Mouse (Mus musculus) cerebellum, adult 9-10 months (tissue): ENCODE results near the gene Agbl3.

ENCODE experiments used
- DNase-seq: peaks from one replicate; pipeline ENCODE4 v3.0.0; 2022

Agbl3 gene

GRCm38 (mm10) chr6:34875966-34876834 lies 96.0 kb downstream of the Agbl3 start:
- peak; percentile 31 for DNase-seq

- DNase-seq: no peak
Measured at GRCm38 (mm10) chr6:34876835-34877156, 96.6 kb downstream of the Agbl3 start.

- DNase-seq: peak; percentile 90
Measured at GRCm38 (mm10) chr6:34877509-34878321, 97.5 kb downstream of the Agbl3 start, which contains the start of gene Cyren. Gene Cyren (minus strand): TSS chr6:34878060.

- DNase-seq: no peak
Measured at GRCm38 (mm10) chr6:34879101-34879740, 99.0 kb downstream of the Agbl3 start.

DNA sequence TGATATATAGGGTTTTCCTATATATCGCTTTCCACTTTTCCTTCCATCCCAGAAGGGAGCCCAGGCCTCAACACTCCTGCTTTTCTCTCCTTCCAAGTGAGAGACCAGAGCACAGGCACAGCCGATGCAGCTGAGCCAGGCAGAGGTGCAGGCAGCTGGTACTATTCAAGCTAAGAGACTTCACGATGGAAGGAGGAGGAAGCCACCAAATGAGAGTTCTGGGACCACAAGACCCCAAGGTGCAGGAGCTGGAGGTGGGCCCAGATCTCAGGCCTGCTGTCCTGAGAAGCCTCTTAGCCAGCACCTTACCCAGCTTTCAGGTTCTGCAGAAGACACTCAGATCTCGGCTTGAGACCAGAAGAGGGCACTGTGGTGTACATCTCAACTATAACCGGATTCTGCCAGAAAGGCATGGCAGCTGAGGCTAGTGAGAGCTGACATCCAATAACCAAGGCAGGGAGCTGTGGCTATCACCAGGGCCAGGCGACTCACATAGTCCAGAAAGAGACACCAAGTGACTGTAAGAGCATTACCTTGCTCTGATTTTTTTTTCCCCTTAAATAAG lies 99.8 kb downstream of the Agbl3 start:
- DNase-seq: peak; percentile 69

- no peak for DNase-seq
Measured at GRCm38 (mm10) chr6:34884724-34885123, 104.5 kb downstream of the Agbl3 start.

GRCm38 (mm10) chr6:34887131-34887850 lies 107.1 kb downstream of the Agbl3 start:
- no peak for DNase-seq

DNA sequence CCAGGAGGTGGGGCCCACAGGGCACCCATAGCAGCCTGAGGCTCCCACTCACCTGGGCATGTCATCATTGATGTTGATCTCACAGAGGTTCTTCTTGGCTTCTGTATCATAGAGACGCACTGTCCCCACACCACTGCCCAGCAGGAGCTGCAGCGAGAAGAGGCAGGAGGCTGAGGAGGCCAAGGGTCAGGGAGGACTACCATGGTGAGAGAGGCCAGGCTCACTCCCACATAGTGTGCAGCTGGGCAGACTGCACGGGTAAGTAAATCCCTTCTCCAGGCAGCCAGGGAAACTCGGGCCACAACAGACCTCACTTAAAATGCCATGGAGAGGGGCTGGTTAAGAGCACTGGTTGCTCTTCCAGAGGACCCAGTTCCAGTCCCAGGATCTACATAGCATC lies 109.0 kb downstream of the Agbl3 start:
- DNase-seq: no peak

GRCm38 (mm10) chr6:34895569-34895968 lies 115.3 kb downstream of the Agbl3 start:
- DNase-seq: peak; percentile 50

DNA sequence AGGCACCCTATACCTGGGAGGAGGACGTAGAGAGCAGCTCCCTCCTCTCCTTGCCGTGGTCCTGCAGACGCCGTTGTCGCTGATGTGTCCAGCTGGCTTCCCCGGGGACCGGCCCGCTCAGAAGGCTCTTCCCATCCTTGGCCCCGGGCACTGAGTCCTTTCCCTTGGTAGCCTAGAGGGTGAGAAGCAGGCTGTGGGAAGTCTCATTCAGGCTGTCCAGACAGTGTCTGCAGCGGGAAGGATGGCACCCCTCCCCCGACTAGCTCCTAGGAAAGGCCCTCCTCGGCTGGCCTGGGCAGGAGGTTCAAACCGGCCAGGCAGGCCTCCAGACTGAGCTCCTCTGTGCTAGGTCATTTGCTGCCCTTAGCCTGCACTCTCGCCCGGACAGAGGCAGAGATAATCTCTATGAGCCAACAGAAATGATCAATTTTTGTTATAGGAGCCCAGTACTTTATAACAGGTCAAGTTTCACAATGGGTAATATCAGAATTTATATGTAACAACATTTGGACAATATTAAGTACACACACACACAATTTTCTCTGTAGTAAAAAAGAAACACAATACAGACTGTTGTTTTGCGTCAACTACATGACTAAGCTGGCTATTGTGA lies 116.0 kb downstream of the Agbl3 start:
- DNase-seq: no peak

- no peak for DNase-seq
Measured at GRCm38 (mm10) chr6:34899127-34899526, 118.9 kb downstream of the Agbl3 start.

DNA sequence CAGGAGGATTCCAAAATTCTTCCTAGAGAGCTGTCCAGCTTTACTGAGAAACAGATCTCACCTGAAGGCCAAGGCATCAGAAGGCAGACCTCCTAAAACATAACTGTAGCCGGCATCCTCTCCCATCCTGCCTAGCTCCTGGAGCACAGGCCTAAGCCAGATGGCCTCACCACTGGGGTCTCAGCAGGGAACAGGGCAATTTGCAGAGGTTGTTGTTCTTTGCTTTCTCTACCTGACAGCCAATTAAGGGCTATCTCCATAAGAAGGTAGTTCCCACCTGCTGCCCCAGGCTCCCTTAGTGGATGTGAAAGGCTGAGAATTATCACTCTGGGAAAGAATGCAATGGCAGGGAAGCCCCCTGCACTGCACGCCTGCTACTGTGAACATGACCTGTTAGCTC lies 120.8 kb downstream of the Agbl3 start:
- peak; percentile 59 for DNase-seq

GRCm38 (mm10) chr6:34901911-34902444 lies 121.7 kb downstream of the Agbl3 start:
- DNase-seq: no peak

DNA sequence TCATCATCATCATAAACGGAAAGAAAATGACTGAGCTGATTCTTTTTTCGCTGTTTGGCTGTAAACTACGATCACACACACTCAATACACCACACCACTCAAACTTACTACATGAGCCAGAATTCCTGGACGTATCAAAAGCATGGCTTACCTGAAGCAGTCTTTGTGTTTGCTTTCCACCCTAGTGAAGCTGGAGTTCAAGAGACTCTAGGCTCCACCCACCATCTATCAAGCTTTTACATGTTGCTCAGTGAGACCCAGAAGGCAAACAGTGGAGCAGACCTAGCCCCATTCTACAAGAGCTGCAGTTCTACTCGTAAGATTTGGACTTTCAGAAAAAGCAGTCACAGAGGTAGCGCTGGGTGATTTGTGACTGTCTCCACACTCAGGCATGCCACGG lies 122.3 kb downstream of the Agbl3 start:
- DNase-seq: no peak

- no peak for DNase-seq
Measured at GRCm38 (mm10) chr6:34903441-34903840, 123.2 kb downstream of the Agbl3 start.

GRCm38 (mm10) chr6:34903851-34904250 lies 123.6 kb downstream of the Agbl3 start:
- DNase-seq: no peak

GRCm38 (mm10) chr6:34904361-34904760 lies 124.1 kb downstream of the Agbl3 start:
- DNase-seq: no peak

- DNase-seq: no peak
Measured at GRCm38 (mm10) chr6:34906125-34906524, 125.9 kb downstream of the Agbl3 start.

GRCm38 (mm10) chr6:34906661-34907060 lies 126.4 kb downstream of the Agbl3 start:
- DNase-seq: no peak

DNA sequence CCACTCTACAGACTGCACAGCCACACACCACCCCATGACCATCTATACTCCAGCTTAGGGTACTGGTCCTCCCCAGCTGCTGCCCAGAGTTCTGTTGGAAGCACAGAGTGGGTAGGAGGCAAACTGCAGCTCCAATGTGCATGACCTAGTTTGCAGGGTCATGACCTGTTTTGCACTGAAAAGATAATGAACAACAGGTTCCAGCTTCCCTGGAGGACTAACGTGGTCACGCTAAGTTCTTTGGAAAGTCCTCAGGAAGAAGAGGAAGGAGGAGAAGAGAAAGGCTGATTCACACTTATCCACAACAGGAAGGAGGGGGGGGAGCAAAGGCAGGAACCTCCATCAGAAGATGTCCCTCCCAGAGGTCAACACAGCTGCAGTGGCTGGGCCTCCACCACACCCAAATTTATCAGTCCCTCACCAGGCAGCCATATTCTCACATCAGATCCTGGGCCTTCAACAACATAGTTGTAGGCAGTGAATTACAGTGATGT lies 126.9 kb downstream of the Agbl3 start:
- no peak for DNase-seq

DNA sequence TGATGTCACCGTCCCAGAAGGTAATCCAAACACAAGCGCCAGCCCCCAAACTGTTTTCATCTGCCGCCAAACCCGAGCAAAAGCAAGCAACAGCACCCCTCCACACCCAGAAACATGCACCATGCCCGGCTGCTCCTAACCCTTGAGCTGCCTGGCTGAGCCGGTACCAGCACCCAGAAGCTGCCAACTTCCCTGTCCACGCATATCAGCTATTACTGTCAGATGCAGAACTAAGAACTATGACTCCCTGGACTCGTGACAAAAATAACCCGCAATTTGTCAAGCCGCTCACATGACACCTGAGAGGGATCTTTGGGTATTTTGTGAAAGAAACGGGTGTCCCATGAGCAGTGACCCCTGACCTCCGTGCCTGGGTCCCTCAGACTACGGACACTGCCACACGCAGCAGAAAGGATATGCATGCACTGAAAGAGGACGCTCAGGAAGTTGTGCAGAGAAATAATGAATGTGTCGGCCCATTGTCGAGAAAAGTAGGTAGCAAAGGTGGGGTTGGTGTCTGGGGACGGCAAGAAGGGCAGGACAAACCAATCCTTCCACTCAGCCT lies 127.5 kb downstream of the Agbl3 start:
- no peak for DNase-seq
